Mouse (Mus musculus): ENCODE measurements around the gene Zc3hc1. TPM values are rescaled to one million over a fixed set of nuclear protein-coding genes. Genes with fewer than 3 reads are reported as not detected.
"Not testable (repeated sequence)": the region's sequence is repeated elsewhere in the genome, so short reads cannot be mapped to it uniquely, and the experiment has no call there.

Zc3hc1 gene
- total RNA-seq (2021): 10 to 100 TPM; 29.0 to 29.1 TPM

DNA sequence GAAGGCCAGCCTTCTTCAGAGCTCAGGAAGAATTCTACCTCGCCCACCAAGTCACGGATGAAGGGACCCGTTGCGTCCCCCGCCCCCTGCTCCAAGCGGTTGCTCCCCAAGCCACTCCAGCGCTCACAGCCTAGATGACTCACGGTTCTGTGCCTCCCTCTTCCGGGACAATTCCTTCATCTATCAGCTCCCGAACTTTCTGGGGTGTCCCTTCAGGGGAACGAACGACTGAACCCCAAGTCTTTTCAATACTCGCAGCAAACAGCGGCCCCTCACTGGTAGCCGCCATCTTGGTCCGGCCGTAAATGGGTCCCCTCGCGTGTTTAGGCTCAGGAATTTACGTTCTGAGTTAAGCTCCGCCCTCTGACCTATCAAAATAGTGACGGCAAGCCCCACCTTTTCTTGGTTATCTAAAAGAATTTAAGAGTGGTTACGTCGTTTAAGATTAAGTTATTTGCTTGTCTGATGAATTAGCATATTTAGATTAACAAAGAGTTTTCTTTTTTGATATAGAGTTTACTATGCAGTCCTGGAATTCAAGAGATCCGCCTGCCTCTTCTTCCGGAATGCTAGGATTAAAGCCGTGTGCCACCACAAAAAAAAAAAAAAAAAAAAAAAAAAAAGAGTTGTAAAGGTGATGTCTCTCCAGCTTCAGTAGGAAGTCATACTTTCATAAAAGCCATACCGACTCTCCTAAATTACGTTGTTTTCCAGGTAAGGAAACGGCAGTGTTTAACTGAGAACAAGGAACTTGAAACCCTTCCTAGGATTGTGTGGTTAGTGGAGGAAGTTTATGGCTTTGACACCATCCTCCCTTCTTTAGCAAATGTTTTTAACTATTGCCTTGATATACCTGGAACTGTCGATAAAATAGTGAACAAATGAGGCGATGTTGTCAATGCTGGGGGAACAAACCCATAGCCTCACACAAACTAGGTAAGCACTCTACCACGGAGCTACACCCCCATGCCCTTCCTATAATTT lies at the start of gene Zc3hc1:
Gene Zc3hc1 (minus strand): TSS at position 315 of the 984 bp plus-strand sequence.
- peak; percentile 70 to 81 for DNase-seq (ENCODE audit: extremely low spot score in 1 of 2, low spot score in 2 of 2)
- intact Hi-C loops (cut with DNase I): no loop called here

DNA sequence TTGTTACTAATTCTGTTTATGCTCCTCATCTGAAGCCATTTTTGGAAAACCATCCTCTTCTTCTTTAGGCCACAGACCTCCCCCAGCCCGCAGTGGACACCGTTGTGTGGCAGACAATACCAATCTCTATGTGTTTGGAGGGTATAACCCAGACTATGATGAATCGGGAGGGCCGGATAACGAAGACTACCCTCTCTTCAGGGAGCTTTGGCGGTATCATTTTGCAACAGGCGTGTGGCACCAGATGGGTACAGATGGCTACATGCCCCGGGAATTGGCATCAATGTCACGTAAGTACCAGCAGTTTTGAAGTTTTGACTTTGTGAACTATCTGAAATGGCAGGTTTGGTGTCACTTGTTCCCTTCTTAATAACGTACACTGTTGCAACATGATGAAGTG lies 48.7 kb upstream of the Zc3hc1 start:
- no peak for DNase-seq (ENCODE audit: extremely low spot score in 1 of 2, low spot score in 2 of 2)
- intact Hi-C loops (cut with DNase I): no loop called here

- intact Hi-C loops (cut with DNase I): no loop called here
- no peak for DNase-seq (ENCODE audit: extremely low spot score in 1 of 2, low spot score in 2 of 2)
Measured at GRCm38 (mm10) chr6:30437054-30437453, 46.2 kb upstream of the Zc3hc1 start.

DNA sequence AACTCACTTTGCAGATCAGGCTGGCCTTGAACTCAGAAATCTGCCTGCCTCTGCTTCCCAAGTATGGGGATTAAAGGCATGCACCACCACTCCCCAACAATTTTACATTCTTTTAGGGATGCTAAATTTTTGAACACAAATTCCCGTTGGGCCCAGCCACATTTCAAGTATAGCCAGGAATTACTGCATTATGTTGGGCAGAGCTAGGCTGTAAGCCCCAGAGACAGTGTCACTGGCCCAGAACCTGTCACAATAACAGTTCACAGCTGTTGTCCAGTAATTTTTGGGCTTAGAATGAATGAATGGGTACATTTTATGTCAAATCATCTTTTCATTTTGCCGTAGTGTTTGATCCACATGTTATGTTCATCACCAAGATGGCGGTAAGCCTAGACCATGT lies 45.6 kb upstream of the Zc3hc1 start:
- intact Hi-C loops (cut with DNase I): no loop called here

DNA sequence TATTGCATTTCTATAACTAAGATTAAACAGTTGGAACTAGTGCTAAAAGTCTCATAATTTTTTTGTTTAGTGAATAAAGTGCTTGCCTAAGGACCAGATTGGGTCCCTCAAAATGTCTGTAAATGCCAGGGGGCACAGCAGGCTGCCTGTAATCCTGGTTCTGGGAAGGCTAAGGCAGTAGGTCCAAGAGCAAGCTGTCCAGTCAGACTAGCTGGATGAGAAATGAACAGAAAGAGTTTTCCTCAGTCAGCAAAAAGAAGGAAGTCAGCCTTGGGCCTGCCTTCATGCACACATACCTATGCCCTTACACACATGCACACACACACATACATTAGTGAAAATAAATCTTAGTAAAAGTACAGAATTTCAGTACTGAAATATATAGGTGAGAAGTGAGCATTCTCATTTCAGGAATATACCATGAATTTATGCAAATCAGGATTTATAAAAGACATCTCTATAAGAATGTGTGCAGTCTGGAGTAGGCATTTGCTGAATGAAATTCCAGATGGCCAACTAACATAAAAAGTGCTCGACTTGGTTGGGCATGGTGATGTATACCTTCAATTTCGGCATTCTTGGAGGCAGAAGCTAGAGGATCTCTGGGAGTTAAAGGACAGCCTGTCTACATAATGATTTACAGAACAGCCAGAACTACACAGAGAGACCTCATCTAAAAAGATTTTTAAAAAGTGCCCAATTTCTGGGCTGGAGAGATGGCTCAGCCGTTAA lies 41.8 kb upstream of the Zc3hc1 start:
- no peak for DNase-seq (ENCODE audit: extremely low spot score in 1 of 2, low spot score in 2 of 2)
- intact Hi-C loops (cut with DNase I): no loop called here

More for the DNA sequence above, 45.6 kb upstream of the Zc3hc1 start:
- DNase-seq (ENCODE audit: extremely low spot score in 1 of 2, low spot score in 2 of 2): no peak

- intact Hi-C loops (cut with DNase I): no loop called here
- no peak for DNase-seq (ENCODE audit: extremely low spot score in 1 of 2, low spot score in 2 of 2)
Measured at GRCm38 (mm10) chr6:30416801-30417200, 26.0 kb upstream of the Zc3hc1 start.

DNA sequence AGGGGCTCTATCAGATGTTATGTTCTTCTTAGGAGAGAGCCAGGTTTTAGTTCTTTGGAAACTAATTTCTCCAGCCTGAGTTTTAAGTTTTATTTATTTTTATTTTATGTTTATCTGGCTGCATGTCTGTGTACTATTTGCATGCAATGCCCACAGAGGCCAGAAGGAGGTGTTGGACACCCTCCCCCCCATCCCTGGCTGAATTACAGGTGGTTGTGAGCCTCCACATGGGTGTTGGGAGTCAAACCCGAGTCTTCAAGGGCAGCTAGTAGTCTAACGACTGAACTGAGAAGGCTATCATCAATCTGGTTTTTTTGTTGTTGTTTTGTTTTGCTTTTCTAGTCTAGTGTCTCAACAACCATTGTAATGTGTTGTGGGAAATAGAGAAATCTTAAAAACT lies 25.3 kb upstream of the Zc3hc1 start:
- intact Hi-C loops (cut with DNase I): no loop called here
- no peak for DNase-seq (ENCODE audit: extremely low spot score in 1 of 2, low spot score in 2 of 2)

DNA sequence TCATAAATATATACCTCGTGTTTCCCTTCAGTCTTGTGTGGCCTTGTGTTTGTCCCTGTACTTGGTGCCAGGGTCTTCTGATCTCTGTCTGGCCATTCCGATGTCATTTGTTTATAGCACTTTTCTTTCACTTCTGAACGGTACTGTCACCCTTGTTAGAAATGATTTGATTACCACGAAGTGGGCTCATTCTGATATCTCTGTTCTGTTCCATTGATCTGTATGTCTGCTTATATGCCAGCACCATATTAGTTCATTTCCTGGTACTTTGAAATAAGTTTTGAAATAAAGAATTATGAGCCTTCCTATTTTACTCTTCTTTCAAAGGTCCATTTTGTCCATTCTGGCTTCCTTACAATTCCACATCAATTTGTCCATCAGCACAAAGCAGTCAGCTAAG lies 20.5 kb upstream of the Zc3hc1 start:
- DNase-seq (ENCODE audit: extremely low spot score in 1 of 2, low spot score in 2 of 2): no peak
- intact Hi-C loops (cut with DNase I): no loop called here

DNA sequence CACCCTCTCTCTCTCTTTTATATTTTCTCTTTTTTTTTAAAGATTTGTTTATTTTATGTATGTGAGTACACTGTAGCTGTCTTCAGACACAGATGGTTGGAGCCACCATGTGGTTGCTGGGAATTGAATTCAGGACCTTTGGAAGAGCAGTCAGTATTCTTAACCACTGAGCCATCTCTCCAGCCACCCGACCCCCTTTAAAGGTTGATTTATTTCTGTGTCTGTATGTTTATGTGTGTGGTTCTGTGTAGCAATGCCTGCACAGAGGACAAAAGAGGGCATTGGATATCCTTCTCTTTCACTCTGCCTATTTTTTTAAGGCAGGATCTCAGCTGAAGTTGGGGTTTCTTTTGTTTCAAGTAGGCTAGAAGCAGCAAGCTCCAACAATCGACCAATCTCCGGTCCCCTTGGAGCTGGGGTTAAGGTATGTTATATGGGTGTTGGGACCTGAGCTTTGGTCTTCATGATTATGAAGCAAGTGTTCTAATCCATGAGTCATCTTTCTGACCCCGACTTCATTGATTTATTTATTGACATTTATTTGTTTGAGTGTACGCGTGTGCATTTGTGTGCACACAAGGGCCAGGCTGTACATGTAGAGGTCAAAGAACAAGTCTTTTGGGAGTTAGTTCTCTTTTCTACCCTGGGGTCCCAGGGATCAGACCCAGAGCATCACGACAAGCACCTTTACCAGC lies 18.7 kb upstream of the Zc3hc1 start:
- DNase-seq (ENCODE audit: extremely low spot score in 1 of 2, low spot score in 2 of 2): no peak

GRCm38 (mm10) chr6:30408276-30408675 lies 17.4 kb upstream of the Zc3hc1 start:
- intact Hi-C loops (cut with DNase I): no loop called here
- no peak for DNase-seq (ENCODE audit: extremely low spot score in 1 of 2, low spot score in 2 of 2)

More for the DNA sequence above, 18.7 kb upstream of the Zc3hc1 start:
- intact Hi-C loops (cut with DNase I): no loop called here

DNA sequence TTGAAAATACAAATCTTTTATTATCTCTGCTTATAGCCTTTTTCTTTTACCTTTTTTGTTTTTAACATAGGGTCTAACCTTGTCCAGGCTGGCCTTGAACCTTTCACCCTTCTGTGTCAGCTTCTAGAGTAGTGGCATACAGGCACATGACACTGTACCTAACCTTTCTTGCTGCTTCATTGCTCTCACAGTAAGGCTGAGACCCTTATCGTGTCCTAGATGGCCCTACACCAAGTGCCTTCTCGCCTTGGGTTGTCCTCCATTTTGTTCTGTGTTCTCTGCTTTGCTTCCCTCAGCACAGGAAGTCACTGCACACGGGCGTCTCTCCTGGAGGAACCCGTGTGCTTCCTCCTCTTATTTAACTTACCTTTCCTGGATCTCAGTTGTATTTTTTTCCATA lies 13.8 kb upstream of the Zc3hc1 start:
- no peak for DNase-seq (ENCODE audit: extremely low spot score in 1 of 2, low spot score in 2 of 2)
- intact Hi-C loops (cut with DNase I): loop anchor here (2.0 to 5.0 kb wide), 2 partner anchors 578 to 628 kb away; no protein-coding TSS in a partner anchor

- intact Hi-C loops (cut with DNase I): loop anchor here (2.0 to 5.0 kb wide), 2 partner anchors 57 to 579 kb away; no protein-coding TSS in a partner anchor
- DNase-seq (ENCODE audit: extremely low spot score in 1 of 2, low spot score in 2 of 2): peak; percentile 50 to 83
Measured at GRCm38 (mm10) chr6:30403465-30403864, 12.6 kb upstream of the Zc3hc1 start.

- intact Hi-C loops (cut with DNase I): loop anchor here (2.0 to 5.0 kb wide), 2 partner anchors 59 to 580 kb away; no protein-coding TSS in a partner anchor
- peak in 1 of 2 experiments; percentile 17 for DNase-seq (ENCODE audit: extremely low spot score in 1 of 2, low spot score in 2 of 2)
Measured at GRCm38 (mm10) chr6:30402091-30402491, 11.3 kb upstream of the Zc3hc1 start.

DNA sequence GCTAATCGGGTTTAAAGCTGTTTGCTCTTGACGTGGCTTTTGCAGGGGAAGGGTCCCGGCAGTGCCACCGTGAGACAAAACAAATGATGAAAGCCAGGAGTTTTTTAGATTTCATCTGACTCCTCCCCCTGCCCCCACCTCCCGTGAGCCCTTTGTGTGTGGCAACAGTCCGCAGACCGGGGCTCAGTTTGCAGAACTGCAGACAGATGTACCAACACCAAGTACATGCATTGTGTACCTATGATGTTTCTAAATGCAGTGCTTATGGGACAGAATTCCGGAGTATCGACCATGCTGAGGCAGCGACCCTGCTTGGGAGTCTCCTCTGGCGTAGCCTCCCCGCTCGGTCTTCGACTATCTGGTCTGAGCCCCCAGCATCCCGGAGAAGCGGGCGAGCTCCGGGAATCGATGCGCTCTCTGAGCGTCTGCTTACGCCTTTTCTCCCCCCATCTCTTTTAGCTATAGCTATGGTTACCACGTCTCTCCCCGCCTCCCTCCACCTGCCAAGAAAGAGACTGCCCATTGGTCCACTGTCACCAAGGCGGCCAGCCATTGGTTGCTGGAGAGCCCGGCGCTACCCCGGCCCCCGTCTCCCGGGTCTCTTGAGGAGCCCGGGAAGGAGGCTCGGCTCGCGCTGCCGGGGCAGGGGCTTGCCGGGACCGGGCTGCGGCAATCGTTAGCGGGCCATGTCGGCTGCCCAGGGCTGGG lies 10.6 kb upstream of the Zc3hc1 start, which contains the start of gene Klhdc10:
Gene Klhdc10 (plus strand): TSS at position 561 of the 708 bp plus-strand sequence.
- DNase-seq (ENCODE audit: extremely low spot score in 1 of 2, low spot score in 2 of 2): peak; percentile 99 to 100
- intact Hi-C loops (cut with DNase I): loop anchor here (2.0 to 5.0 kb wide), 2 partner anchors 59 to 581 kb away; no protein-coding TSS in a partner anchor

- intact Hi-C loops (cut with DNase I): loop anchor here (5.0 kb wide), 1 partner anchor 582 kb away; no protein-coding TSS in a partner anchor
- DNase-seq (ENCODE audit: extremely low spot score in 1 of 2, low spot score in 2 of 2): peak in 1 of 2 experiments; percentile 14
Measured at GRCm38 (mm10) chr6:30400716-30401115, 9.9 kb upstream of the Zc3hc1 start.

DNA sequence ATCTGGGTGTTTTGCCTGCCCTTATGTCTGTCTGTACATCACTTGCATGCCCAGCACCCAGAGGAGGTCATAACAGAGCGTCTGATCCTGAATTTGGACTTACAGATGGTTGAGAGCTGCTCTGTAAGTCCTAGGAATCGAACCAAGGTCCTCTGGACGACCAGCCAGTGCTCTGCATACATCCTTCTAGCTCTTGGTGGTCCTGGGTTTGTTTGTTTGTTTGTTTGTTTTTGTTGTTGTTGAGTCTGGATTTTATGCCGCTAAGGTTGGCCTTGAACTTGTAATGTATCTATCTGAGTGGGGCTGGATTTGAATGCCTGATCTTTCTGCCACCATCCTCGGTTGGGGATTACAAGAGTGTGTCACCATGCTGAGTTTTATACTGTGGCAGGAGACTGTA lies 9.3 kb upstream of the Zc3hc1 start:
- intact Hi-C loops (cut with DNase I): loop anchor here (5.0 kb wide), 1 partner anchor 582 kb away; no protein-coding TSS in a partner anchor

GRCm38 (mm10) chr6:30391996-30392395 lies 1.2 kb upstream of the Zc3hc1 start:
- no peak for DNase-seq (ENCODE audit: extremely low spot score in 1 of 2, low spot score in 2 of 2)
- intact Hi-C loops (cut with DNase I): no loop called here

More for the DNA sequence above, 9.3 kb upstream of the Zc3hc1 start:
- DNase-seq (ENCODE audit: extremely low spot score in 1 of 2, low spot score in 2 of 2): no peak

- DNase-seq (ENCODE audit: extremely low spot score in 1 of 2, low spot score in 2 of 2); intact Hi-C loops (cut with DNase I): not testable (repeated sequence)
Measured at GRCm38 (mm10) chr6:30390271-30390670, 557 bp downstream of the Zc3hc1 start.

Data from left cerebral cortex, postnatal 10 days (tissue).